Mouse (Mus musculus) heart, adult 9 months (tissue): Measurements from ENCODE around the gene Tert.

Experiments used
- DNase-seq, 2 experiments: peaks; one replicate each; pipeline ENCODE4 v3.0.0; 2022; ENCODE audit warnings: low spot score in 2 of 2

Gene Tert

GRCm38 (mm10) chr13:73626745-73627549 is at the start of gene Tert:
Tert (plus strand) TSS chr13:73626911.
- DNase-seq: peak in 1 of 2 experiments; percentile 12

- DNase-seq: no peak
Observed at GRCm38 (mm10) chr13:73577277-73577676, 49.4 kb upstream of the Tert start.

GRCm38 (mm10) chr13:73591488-73591887 is 35.2 kb upstream of the Tert start:
- DNase-seq: no peak

- no peak for DNase-seq
Observed at GRCm38 (mm10) chr13:73592546-73592945, 34.2 kb upstream of the Tert start.

- no peak for DNase-seq
Observed at GRCm38 (mm10) chr13:73596276-73596675, 30.4 kb upstream of the Tert start.

- DNase-seq: no peak
Observed at GRCm38 (mm10) chr13:73600217-73600616, 26.5 kb upstream of the Tert start.

GRCm38 (mm10) chr13:73603046-73603445 is 23.7 kb upstream of the Tert start:
- no peak for DNase-seq

- DNase-seq: peak; percentile 95 to 96
Observed at GRCm38 (mm10) chr13:73603522-73604155, 23.1 kb upstream of the Tert start, which contains the start of gene Clptm1l. Clptm1l (plus strand) TSS chr13:73604006.

- DNase-seq: no peak
Observed at GRCm38 (mm10) chr13:73604156-73604957, 22.4 kb upstream of the Tert start.

GRCm38 (mm10) chr13:73618406-73618805 is 8.3 kb upstream of the Tert start:
- peak; percentile 19 to 37 for DNase-seq

GRCm38 (mm10) chr13:73620637-73621036 is 6.1 kb upstream of the Tert start:
- no peak for DNase-seq

GRCm38 (mm10) chr13:73626410-73626744 is 334 bp upstream of the Tert start:
- no peak for DNase-seq

GRCm38 (mm10) chr13:73628586-73629113 is 1.9 kb downstream of the Tert start:
- DNase-seq: no peak

- DNase-seq: no peak
Observed at GRCm38 (mm10) chr13:73631837-73632236, 5.1 kb downstream of the Tert start.

GRCm38 (mm10) chr13:73637826-73638225 is 11.1 kb downstream of the Tert start:
- DNase-seq: no peak

- no peak for DNase-seq
Observed at GRCm38 (mm10) chr13:73641296-73641695, 14.6 kb downstream of the Tert start.

- peak in 1 of 2 experiments; percentile 8 for DNase-seq
Observed at GRCm38 (mm10) chr13:73646397-73647087, 19.8 kb downstream of the Tert start.

GRCm38 (mm10) chr13:73653266-73653665 is 26.6 kb downstream of the Tert start:
- DNase-seq: no peak

GRCm38 (mm10) chr13:73654976-73655375 is 28.3 kb downstream of the Tert start:
- no peak for DNase-seq

- no peak for DNase-seq
Observed at GRCm38 (mm10) chr13:73658953-73659352, 32.2 kb downstream of the Tert start.

- no peak for DNase-seq
Observed at GRCm38 (mm10) chr13:73660163-73660695, 33.5 kb downstream of the Tert start.
